Mouse (Mus musculus): Measurements from ENCODE around the gene Epb41.

Epb41 gene

GRCm38 (mm10) chr4:131921461-131922346 is 153.4 kb downstream of the Epb41 start, which contains the start of gene Tmem200b:
Gene Tmem200b (plus strand): TSS chr4:131921771.
- DNase-seq (ENCODE audit: low read depth, low spot score): no peak

DNA sequence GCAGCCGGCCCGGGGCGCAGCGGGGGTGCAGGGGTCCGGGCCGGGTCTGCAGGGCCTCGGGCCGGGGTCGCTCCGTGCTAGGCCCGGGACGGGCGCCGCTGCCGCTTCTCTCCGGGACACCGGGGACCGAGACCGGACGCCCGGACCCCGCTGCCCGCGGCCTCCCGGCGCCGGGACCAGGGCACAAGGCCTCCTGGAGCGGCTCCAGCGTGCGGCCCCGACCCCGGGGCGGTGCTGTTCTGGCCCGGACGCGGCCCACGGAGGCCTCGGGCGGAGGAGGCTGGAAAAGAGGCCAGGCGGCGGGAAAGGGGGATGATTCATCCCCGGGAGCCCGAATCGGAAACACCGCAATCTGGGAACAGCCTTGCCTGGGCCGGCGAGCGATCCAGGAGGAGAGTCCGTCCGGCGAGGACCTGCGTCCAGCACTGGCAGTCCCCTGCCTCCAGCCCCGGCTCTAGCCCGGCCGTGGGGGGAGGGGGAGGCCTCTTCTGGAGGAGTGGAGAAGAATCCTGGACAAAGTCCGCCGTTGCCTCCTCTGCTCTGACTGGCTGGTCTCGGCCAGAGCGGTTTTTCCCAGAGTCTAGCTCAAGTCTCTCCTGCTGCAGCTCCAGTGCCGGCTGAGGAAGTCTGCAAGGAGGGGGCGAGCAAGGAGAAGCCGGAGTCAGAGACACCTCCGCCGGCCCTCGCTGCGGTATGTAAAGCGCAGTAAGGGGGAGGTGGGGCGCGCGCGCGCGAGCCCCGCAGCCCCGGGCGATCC is 154.3 kb downstream of the Epb41 start:
- DNase-seq (ENCODE audit: low read depth, low spot score): peak; percentile 81

- peak; percentile 66 for DNase-seq (ENCODE audit: low read depth, low spot score)
Observed at GRCm38 (mm10) chr4:131920141-131920594, 155.0 kb downstream of the Epb41 start.

- DNase-seq (ENCODE audit: low read depth, low spot score): no peak
Observed at GRCm38 (mm10) chr4:131919506-131920140, 155.5 kb downstream of the Epb41 start.

DNA sequence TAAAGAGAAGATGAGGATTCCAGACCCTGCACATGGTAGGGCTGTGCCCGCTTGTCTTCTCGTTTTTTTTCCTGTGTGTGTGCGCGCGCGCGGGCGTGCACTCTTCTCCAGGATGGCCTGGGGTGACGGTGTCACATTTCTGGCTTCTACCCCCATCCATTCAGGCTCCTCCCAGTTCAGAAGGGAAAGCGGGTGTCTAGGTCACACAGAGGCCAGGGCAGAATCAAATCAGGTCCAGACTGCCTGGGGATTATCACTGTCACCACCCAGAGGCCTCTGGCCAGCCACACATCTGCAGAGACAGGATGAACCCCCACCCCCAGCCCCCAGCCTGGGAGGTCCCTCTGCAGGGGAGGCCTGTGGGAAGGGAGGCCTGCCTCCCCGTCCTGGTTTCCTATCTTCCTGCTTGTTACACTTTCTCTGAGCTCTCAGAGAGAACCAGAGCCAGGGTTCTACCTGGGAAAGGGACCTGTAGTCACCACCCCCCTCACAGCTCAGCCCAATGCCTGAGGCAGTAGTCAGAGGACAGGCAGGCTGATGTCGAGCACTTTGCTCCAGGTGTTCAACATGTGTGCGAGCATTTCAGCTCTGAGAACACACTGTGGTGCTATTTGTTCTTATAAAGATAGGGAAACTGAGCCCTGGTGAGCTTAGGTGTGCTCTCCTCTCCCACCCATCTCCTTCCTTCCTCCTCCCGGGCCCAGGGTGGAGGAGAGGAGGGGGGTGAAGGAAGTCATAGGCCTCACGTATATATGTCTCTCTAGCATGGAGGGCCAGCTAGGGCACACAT is 156.2 kb downstream of the Epb41 start:
- peak; percentile 72 for DNase-seq (ENCODE audit: low read depth, low spot score)

DNA sequence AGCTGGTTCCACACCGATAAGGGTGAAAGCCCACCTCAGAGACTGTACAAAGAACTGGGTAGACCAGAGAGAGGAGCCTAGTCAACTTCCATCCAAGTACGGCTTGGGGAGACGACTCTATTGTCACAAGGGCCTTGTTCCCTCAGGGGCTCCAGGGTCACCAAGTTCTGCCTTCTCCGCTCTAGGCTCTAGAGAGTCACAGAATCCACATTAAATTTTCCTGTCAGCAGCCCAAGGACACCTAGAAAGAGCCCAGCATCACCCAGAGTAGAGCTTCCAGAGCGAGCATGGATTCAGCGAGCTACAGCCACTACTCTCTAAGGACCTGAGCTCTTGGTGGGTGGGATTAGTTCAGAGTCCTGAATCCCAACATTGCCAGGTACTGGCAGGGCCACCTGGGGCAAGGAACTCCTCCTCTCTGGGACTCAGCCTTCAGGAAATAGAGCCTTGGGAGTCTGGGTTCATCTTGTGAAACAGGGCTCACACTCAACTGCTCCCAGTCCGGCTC is 157.0 kb downstream of the Epb41 start:
- no peak for DNase-seq (ENCODE audit: low read depth, low spot score)

GRCm38 (mm10) chr4:131917010-131917555 is 158.0 kb downstream of the Epb41 start:
- DNase-seq (ENCODE audit: low read depth, low spot score): no peak

DNA sequence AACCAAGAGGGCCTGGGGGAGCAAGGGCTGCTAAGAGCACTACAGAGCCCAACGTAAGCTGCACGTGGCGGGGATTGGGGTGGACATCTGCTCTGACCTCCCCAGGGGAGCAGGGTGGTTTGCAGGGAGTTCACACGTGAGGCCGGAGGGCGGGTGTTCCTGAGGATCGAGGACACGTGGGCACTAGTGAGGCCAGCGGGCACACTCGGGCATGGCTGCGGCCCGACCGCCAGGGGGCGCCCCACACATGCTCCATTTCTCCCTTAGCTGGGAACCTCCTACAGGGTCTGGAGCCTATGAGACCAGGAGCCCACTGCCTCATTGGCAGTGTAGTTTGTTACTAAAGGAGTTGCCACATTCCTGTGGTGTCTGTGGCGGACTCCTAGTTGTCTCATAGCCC is 158.7 kb downstream of the Epb41 start:
- peak; percentile 76 for DNase-seq (ENCODE audit: low read depth, low spot score)

- DNase-seq (ENCODE audit: low read depth, low spot score): no peak
Observed at GRCm38 (mm10) chr4:131915821-131916328, 159.2 kb downstream of the Epb41 start.

DNA sequence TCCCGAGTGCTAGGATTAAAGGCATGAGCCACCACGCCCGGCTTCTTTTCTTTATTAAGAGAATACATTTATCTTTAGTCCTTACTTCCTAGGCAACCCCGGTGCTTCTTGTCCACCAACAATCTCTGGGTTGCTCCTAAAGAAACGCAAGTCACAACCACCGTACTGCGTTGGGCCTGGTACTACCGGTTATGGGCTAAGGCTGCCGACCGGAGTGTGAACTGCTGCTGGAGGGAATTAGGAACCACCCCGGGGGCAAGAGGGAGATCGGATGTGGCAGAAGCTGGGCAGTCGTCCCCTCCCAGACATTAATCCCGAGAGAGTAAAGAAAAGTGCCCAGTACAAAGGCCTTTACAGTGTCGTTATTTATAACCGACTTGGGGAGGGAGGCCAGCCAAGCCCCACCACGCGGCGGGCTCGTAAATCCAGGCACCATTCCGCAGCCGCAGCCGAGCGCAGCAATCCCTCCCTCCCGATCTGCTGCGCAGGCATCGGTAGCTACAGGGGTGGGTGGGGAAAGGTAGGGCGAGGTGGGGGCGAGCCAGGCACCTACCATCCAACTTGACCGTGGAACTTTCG is 160.1 kb downstream of the Epb41 start:
- peak; percentile 22 for DNase-seq (ENCODE audit: low read depth, low spot score)

- DNase-seq (ENCODE audit: low read depth, low spot score): no peak
Observed at GRCm38 (mm10) chr4:131914046-131914643, 161.0 kb downstream of the Epb41 start.

- DNase-seq (ENCODE audit: low read depth, low spot score): no peak
Observed at GRCm38 (mm10) chr4:131913526-131913925, 161.6 kb downstream of the Epb41 start.

- DNase-seq (ENCODE audit: low read depth, low spot score): peak; percentile 44
Observed at GRCm38 (mm10) chr4:131911521-131911920, 163.6 kb downstream of the Epb41 start.

- DNase-seq (ENCODE audit: low read depth, low spot score): no peak
Observed at GRCm38 (mm10) chr4:131910237-131910994, 164.7 kb downstream of the Epb41 start.

- peak; percentile 71 for DNase-seq (ENCODE audit: low read depth, low spot score)
Observed at GRCm38 (mm10) chr4:131907912-131908311, 167.2 kb downstream of the Epb41 start.

DNA sequence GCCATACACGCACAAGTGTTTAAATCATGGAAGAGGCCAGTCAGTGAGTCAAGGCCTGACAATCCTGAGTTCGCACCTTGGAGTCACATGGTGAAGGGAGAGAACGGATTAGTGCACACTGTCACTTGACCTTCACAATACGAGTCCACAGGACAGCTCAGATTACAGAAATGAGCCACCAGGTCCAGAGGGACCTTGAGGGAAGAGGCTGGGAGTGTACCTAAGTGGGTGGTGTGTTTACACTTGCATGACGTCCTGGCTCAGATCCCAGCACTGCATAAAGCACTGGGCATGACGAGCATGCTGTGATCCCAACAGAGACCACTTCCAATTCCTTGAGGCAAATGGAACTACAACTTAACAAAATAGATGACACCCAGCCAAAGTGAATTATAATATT is 168.7 kb downstream of the Epb41 start:
- no peak for DNase-seq (ENCODE audit: low read depth, low spot score)

DNA sequence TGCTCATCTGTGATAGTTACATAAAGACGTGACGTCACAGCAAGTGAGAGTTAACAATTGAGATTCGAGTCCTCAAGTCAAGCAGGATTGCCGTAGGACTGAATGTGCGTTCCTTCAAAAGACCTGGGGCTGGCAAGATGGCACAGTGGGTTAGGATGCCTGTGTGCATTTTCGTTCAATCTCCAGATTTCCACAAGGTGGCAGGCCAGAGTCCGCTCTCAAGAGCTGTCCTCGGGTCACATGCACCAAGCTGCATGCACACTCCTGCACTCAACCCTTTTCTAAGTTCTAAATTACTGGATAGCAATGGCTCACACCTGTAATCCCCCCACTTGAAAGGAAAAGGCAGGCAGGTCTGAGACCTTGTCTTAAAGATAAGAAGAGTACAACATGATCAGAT is 170.6 kb downstream of the Epb41 start:
- DNase-seq (ENCODE audit: low read depth, low spot score): peak; percentile 71

DNA sequence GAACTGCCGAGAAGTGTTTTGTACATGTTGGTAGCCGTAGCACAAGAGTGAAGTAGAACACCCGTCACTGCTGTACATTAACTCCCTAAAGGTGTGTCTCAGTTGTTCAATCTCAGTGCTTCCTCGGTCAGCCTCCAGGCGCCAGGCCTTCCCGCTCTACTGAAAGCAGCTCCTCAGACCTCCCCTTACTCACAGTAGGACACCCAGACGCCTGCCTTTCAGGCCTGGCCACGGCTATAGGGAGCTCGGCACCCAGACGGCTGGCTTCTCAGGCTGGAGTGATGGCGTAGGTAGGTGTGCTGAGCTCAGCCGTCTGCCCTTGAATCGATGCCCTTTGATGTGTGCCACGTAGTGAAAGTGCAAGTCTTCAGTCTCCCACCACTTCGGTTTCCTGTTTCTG is 174.0 kb downstream of the Epb41 start:
- peak; percentile 69 for DNase-seq (ENCODE audit: low read depth, low spot score)

GRCm38 (mm10) chr4:131899180-131899554 is 176.0 kb downstream of the Epb41 start:
- DNase-seq (ENCODE audit: low read depth, low spot score): no peak

Data from R1 (cell line).